Mouse (Mus musculus) cerebellum, postnatal 14 days (tissue): ENCODE data around the gene Zcwpw1.
"Not testable (repeated sequence)": the region's sequence is repeated elsewhere in the genome, so short reads cannot be mapped to it uniquely, and the experiment has no call there.

Experiments used
- DNase-seq, 2 experiments: peaks; one replicate each; pipeline ENCODE4 v3.0.0; 2021; ENCODE audit warnings: mixed read lengths in 2 of 2

Zcwpw1 gene

GRCm38 (mm10) chr5:137787151-137787928, at the start of gene Zcwpw1, which contains the start of gene Mepce:
TSS of gene Zcwpw1 (plus strand) at chr5:137787798.
TSS of gene Mepce (minus strand) at chr5:137787655.
- DNase-seq, result peak; percentile 98 to 99

GRCm38 (mm10) chr5:137738516-137738915, 49.1 kb upstream of the Zcwpw1 start:
- no peak for DNase-seq

DNA sequence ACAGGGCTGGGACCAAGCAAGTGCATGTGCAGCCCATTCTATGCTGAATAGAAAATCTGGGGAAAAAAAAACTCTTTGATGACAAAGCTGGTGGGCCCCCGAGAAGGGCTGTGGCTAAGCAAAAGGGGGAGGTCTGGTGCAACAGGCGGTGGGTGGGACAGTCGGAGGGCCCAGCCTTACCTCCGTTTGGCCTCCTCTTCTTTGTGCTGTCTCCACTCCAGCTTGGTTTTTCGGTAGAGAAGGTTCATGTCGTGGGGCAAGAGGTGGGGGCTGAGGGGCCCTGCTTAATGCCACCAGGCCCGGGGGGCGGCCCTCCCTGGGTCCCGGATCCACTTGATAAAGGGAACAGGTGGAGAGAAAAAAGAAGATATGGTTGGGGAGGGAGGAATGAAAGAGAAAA, 48.1 kb upstream of the Zcwpw1 start:
- no peak for DNase-seq

DNA sequence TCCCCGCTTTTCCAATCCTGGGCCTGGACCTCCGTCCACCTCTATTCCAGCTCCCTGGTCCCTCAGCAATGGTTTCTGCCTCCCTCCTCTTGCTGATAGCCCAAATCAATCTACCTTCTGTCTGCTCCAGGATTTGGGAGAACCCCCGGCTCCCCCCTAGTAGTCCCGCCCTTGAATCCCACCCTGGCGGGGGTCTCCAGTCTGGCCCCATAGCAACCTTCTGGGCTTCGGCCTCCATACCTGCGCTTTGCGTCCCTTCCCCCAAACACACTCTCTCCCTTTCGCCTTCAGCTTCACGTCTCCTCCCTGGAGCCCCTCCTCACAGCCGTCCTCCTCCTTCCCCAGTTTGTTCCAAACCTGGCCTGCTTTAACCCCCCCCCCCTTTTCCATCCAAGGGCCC, 47.1 kb upstream of the Zcwpw1 start:
- no peak for DNase-seq

DNA sequence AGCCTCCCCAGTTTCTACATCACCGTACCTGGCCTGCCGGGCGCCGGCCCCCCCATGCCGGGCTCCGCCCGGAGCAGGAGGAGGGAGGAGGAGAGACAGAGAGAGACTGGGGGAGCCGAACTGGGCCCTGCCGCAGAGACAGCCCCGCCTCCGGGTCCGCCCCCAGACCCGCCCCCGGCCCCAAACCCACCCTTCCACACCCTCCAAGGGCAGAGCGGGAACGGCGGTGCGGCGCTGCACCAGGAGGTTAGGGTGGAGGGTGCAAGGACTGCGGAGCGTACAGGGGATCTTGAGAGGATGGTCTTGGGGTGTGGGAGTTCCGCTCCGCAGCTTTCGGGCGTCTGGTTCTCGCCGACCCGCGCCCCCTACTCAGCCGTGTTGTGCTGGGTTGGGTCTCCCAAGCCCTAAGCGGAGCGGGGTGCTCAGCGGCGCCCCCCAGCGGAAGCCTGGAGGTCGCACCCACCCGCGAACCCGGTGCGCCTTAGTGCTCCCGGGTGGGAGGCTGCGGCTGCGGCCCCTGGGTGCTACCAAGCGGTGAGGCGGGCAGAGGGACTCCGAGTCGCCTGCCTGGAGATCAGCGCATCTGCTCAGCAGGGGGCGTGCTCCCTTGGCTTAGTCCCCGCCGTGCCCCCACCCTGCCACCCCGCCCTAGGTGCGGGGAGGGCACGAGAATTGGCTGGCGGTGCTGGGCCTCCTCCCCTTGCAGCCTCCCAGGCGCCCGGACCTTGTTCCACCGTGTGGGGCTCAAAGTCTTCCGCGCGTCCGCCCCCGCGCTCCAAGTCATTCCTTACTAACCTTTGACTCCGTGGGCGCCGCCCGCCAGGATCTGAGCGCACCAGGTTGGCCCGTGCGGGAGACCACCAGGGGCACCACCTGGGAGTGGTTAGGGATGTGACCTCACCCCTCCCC, 46.3 kb upstream of the Zcwpw1 start, which contains the start of gene Nyap1:
Gene Nyap1, minus strand, starts transcription at position 585 of the 909 bp plus-strand sequence.
- peak; percentile 89 to 92 for DNase-seq

- DNase-seq, result no peak
Observed at GRCm38 (mm10) chr5:137742048-137742447, 45.5 kb upstream of the Zcwpw1 start.

GRCm38 (mm10) chr5:137742836-137743235, 44.8 kb upstream of the Zcwpw1 start:
- no peak for DNase-seq

GRCm38 (mm10) chr5:137744197-137744596, 43.4 kb upstream of the Zcwpw1 start:
- no peak for DNase-seq

GRCm38 (mm10) chr5:137745214-137746171, 42.1 kb upstream of the Zcwpw1 start, which contains the start of gene Tsc22d4:
TSS of gene Tsc22d4 (plus strand) at chr5:137745730.
- peak; percentile 85 to 92 for DNase-seq

DNA sequence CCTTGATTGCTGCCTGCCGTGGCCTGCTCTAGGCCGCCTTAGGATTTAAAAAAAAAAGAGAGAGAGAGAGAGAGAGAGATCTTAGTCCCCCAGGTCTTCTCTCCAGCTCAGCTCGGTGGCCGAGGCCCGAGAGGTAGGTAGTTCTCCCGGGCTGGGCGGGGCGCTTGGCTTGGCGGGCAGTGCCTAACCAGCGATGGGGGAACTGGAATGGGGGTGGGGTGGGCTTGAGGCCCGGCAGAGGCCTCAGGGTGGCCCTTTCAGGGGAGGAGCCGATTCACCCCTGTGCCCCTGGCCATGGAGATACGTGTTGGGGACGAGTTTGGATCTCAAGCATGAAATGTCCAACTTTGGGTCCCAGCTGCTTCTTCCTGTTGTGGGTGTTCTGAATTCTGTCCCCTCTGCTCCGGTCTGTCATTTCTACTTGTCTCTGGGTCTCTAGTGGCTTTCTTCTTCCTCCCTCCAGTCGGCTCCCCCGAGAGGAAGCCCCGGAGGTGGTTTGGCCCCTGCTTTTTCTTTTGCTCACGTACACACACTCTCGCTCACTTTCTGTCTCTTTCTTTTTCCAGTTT, 41.2 kb upstream of the Zcwpw1 start:
- peak; percentile 56 to 64 for DNase-seq

DNA sequence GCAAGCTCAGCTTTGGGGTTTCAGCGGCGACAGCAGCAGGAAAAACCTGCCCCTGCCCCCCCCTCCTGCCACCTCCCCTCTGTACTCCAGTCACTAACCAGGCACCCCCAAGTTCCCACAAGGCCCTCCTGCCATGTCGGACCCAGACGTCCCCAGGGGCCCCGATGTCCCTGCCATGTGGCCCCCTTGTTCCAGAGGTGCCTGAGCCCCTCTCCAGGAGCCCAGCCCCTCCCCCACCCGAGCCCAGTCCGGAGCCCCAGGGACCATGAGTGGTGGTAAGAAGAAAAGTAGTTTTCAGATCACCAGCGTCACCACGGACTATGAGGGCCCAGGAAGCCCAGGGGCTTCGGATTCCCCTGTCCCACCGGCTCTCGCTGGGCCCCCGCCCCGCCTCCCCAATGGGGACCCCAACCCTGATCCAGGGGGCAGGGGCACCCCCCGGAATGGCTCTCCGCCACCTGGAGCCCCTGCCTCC, 40.7 kb upstream of the Zcwpw1 start:
- DNase-seq, result no peak

- peak; percentile 58 to 65 for DNase-seq
Observed at GRCm38 (mm10) chr5:137747326-137747961, 40.2 kb upstream of the Zcwpw1 start.

- no peak for DNase-seq
Observed at GRCm38 (mm10) chr5:137748130-137748770, 39.3 kb upstream of the Zcwpw1 start.

- DNase-seq, result no peak
Observed at GRCm38 (mm10) chr5:137749196-137749836, 38.3 kb upstream of the Zcwpw1 start.

DNA sequence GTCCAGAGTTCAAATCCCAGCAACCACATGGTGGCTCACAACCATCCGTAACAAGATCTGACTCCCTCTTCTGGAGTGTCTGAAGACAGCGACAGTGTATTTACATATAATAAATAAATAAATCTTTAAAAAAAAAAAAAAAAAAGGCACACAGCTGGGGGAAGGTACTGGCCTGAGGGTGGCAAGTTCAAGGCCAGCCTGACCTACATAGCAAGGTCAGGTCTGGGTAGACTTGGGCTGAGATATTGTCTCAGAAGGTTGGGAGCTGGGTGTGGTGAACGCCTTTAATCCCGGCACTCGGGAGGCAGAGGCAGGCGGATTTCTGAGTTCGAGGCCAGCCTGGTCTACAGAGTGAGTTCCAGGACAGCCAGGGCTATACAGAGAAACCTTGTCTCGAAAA, 37.4 kb upstream of the Zcwpw1 start:
- not testable (repeated sequence) for DNase-seq

DNA sequence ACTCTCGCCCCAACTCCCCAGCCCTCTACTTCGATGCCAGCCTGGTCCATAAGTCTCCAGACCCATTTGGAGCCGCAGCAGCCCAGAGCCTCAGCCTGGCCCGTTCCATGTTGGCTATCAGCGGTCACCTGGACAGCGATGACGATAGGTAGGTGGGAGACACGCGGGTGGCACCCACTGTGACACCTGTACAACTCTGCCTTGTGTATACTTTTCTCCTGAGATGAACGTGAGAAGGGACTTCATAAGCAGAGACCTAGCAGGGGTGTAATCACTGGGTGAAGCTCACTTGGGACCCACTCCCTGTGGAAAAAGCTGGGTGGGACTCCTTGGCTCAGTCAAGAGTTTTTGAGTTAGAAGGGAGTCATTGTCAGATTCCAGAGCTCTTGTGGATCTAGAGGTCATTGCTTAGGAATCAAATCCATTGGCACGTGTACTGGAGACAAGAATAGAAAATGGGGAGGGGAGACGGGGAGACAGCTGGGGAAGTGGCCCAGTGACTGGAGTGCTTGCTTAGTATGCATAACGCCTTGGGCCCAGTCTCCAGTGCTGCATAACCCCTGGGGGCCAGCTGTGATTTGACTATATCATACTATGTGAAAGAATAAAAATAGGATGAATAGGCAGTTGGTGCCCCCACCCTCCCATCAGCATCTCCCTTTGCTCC, 36.2 kb upstream of the Zcwpw1 start:
- DNase-seq, result no peak

DNA sequence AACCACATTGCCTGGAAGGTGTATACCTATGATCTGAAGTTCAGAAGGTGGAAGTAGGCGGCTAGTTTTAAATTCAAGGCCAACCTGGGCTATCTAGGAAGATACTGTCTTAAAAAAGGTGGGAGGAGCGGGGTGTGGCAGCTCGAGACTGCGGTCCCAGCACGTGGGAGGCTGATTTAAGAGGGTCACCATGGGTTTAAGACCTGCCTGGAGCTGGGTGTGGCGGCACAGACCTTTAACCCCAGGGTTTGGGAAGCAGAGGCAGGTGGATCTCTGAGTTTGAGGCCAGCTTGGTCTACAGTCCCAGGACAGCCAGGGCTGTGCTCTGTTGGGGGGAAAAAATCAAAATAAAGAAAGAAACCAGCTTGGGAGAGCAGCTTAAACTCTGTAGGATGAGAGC, 35.6 kb upstream of the Zcwpw1 start:
- no peak for DNase-seq

DNA sequence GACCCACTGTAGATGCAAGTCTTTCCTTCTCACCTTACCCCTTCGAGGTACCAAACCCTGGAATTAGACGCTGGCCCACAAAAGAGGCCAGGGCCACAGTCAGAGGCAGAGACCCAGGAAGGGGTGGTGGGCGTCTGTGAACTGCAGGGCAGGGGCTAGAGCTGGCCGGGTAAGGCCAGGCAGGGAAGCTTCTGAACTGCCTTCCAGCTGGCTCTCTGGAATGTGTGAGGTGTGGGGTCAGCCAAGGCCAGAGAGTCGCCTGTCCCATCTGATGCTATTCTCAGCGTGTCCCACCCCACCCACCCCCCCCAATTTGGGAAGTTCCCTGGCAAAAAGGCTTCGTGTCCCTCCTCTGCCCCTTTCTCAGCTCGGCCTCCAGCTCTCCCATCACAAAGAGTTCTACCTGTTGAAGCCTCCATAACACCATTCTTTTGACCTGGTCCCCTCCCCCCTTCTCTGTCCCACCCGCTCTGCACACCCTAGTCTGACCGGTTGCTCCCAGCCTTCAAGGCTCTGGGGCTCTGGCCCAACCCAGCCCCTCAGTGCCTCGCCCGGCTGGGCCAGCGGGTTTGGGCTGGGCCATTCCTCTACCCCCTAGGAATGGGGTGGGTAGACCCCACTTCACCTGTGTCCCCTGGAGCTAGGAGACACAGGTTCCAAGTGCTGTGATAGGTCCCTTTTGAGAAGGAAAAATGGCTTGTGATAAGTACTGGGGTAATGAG, 34.3 kb upstream of the Zcwpw1 start:
- DNase-seq, result no peak

DNA sequence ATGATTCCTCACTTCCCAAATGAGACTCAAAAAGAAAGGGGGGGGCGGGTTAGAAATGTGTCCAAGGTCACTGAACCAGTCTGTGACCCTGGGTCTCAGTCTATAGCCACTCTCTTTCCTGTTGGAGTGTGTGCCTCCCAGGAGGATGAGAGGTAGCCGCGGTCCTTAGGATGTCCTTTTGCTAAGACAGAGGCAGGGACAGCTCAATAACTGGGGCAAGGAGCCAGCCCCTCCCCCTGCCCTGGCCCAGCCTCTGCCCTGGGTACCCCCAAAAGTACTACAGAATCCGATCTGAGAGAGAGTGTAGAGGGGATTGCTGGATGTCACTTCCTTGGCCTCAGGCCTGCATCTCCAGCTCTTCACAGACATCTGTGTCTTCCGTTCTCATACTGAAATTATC, 32.2 kb upstream of the Zcwpw1 start:
- no peak for DNase-seq
